Mouse (Mus musculus) kidney, embryonic 15.5 days (tissue): Measurements from ENCODE around the gene Tbc1d23. TPM values are rescaled to one million over a fixed set of nuclear protein-coding genes. Genes with fewer than 3 reads are reported as not detected.
"Not testable (repeated sequence)": the region's sequence is repeated elsewhere in the genome, so short reads cannot be mapped to it uniquely, and the experiment has no call there.

Source experiments
- ATAC-seq: fragments of 200-750 bp; cut with Nextera tagmentation; replicated peaks from 2 replicates; pipeline ENCODE4 v1.8.0; 2017; ENCODE audit warnings: moderate TSS enrichment; ENCODE audit not compliant: low FRiP score
- H3K27ac ChIP-seq: fragments of 300-500 bp; sonication (generic); 2 replicates; pipeline ENCODE4 v1.5.1; 2015; ENCODE audit warnings: mild to moderate bottlenecking, inconsistent platforms
- H3K27me3 ChIP-seq: fragments of 300-500 bp; sonication (generic); 2 replicates; pipeline ENCODE4 v1.6.1; 2015; ENCODE audit warnings: inconsistent platforms
- H3K36me3 ChIP-seq: fragments of 300-500 bp; sonication (generic); 2 replicates; pipeline ENCODE4 v1.6.1; 2015; ENCODE audit warnings: inconsistent platforms
- H3K4me1 ChIP-seq: fragments of 300-500 bp; sonication (generic); 2 replicates; pipeline ENCODE4 v1.6.1; 2015; ENCODE audit warnings: inconsistent platforms
- H3K4me2 ChIP-seq: fragments of 300-500 bp; sonication (generic); 2 replicates; pipeline ENCODE4 v1.6.1; 2015; ENCODE audit warnings: moderate library complexity, mild to moderate bottlenecking, inconsistent platforms
- H3K4me3 ChIP-seq: fragments of 300-500 bp; sonication (generic); replicated peaks from 2 replicates; pipeline ENCODE4 v1.5.1; 2015; ENCODE audit warnings: mild to moderate bottlenecking, inconsistent platforms
- H3K9ac ChIP-seq: fragments of 300-500 bp; sonication (generic); 2 replicates; pipeline ENCODE4 v1.6.1; 2015; ENCODE audit warnings: mild to moderate bottlenecking, inconsistent platforms
- H3K9me3 ChIP-seq: fragments of 300-500 bp; sonication (generic); replicated peaks from 2 replicates; pipeline ENCODE4 v1.6.1; 2016; ENCODE audit warnings: inconsistent platforms
- WGBS: fragments of 180-500 bp; shearing (Covaris S2); methylation state at CpG from one replicate; pipeline ENCODE4 v1.1.7; 2015; ENCODE audit warnings: mixed read lengths; 5-methylcytosine and 5-hydroxymethylcytosine counted together
- polyA plus RNA-seq: library from polyadenylated mRNA; unstranded; fragments of >200 nt; fragmentation: Nextera tagmentation; extraction: Ambion mirVana; gene quantifications from 2 replicates; pipeline ENCODE4 v1.2.1, GENCODE M21; 2015

The Tbc1d23 gene
- polyA plus RNA-seq, 1 experiment from 2014 or later, result 25.6 TPM

GRCm38 (mm10) chr16:57197281-57197680, 34.0 kb downstream of the Tbc1d23 start:
- Histone ChIP-seq H3K9ac (no peak overlapping the region), H3K36me3 (peaks cover 48% of the 10 kb centered on the region), H3K27me3 (no peaks in the 10 kb centered on the region), H3K27ac (no peak overlapping the region), H3K9me3 (no peaks in the 10 kb centered on the region), H3K4me3 (no peak overlapping the region), H3K4me2 (no peak overlapping the region), H3K4me1 (no peaks in the 10 kb centered on the region)
- WGBS, result 64% methylated on average over 3 of the region's 3 CpGs
- no peak for ATAC-seq

GRCm38 (mm10) chr16:57196590-57196989, 34.7 kb downstream of the Tbc1d23 start:
- Histone ChIP-seq H3K9me3 (no peaks in the 10 kb centered on the region), H3K9ac (no peak overlapping the region), H3K36me3 (peaks cover 55% of the 10 kb centered on the region), H3K27me3 (no peaks in the 10 kb centered on the region), H3K4me2 (no peak overlapping the region), H3K4me1 (no peaks in the 10 kb centered on the region), H3K27ac (no peak overlapping the region), H3K4me3 (no peak overlapping the region)
- WGBS, result 86% methylated on average over 5 of the region's 5 CpGs
- no peak for ATAC-seq

GRCm38 (mm10) chr16:57191214-57191613, 40.1 kb downstream of the Tbc1d23 start:
- no peak overlapping the region for H3K9ac ChIP-seq
- no peaks in the 10 kb centered on the region for H3K9me3 ChIP-seq
- no peaks in the 10 kb centered on the region for H3K4me1 ChIP-seq
- WGBS, result 90% methylated on average over 14 of the region's 14 CpGs
- no peaks in the 10 kb centered on the region for H3K27me3 ChIP-seq
- H3K36me3 ChIP-seq, result peaks cover 64% of the 10 kb centered on the region
- ATAC-seq, result no peak
- H3K27ac ChIP-seq, result no peak overlapping the region
- H3K4me3 ChIP-seq, result no peak overlapping the region
- H3K4me2 ChIP-seq, result no peak overlapping the region

- no peak for ATAC-seq
- Histone ChIP-seq H3K27me3 (no peaks in the 10 kb centered on the region), H3K4me1 (no peaks in the 10 kb centered on the region), H3K4me2 (no peak overlapping the region), H3K9ac (no peak overlapping the region), H3K27ac (no peak overlapping the region), H3K36me3 (peaks cover 69% of the 10 kb centered on the region), H3K9me3 (no peaks in the 10 kb centered on the region), H3K4me3 (no peak overlapping the region)
- 91% methylated on average over 8 of the region's 8 CpGs for WGBS
Measured at GRCm38 (mm10) chr16:57190390-57190789, 40.9 kb downstream of the Tbc1d23 start.

GRCm38 (mm10) chr16:57189493-57189892, 41.8 kb downstream of the Tbc1d23 start:
- no peak overlapping the region for H3K9ac ChIP-seq
- peaks cover 66% of the 10 kb centered on the region for H3K36me3 ChIP-seq
- no peaks in the 10 kb centered on the region for H3K4me1 ChIP-seq
- H3K27ac ChIP-seq, result no peak overlapping the region
- no peaks in the 10 kb centered on the region for H3K27me3 ChIP-seq
- no peak overlapping the region for H3K4me2 ChIP-seq
- 83% methylated on average over 2 of the region's 2 CpGs for WGBS
- no peaks in the 10 kb centered on the region for H3K9me3 ChIP-seq
- no peak for ATAC-seq
- no peak overlapping the region for H3K4me3 ChIP-seq

GRCm38 (mm10) chr16:57186618-57187017, 44.7 kb downstream of the Tbc1d23 start:
- Histone ChIP-seq H3K9me3 (no peaks in the 10 kb centered on the region), H3K27ac (no peak overlapping the region), H3K4me3 (no peak overlapping the region), H3K9ac (no peak overlapping the region), H3K36me3 (peaks cover 76% of the 10 kb centered on the region), H3K4me2 (no peak overlapping the region), H3K27me3 (no peaks in the 10 kb centered on the region), H3K4me1 (no peaks in the 10 kb centered on the region)
- no peak for ATAC-seq
- 89% methylated on average over 4 of the region's 4 CpGs for WGBS

- WGBS, result 88% methylated on average over 5 of the region's 5 CpGs
- ATAC-seq, result no peak
- H3K9ac ChIP-seq, result no peak overlapping the region
Measured at GRCm38 (mm10) chr16:57182037-57182436, 49.3 kb downstream of the Tbc1d23 start.

GRCm38 (mm10) chr16:57181180-57181579, 50.1 kb downstream of the Tbc1d23 start:
- no peak for ATAC-seq
- H3K27me3 ChIP-seq, result no peaks in the 10 kb centered on the region
- H3K9me3 ChIP-seq, result no peaks in the 10 kb centered on the region
- no peak overlapping the region for H3K9ac ChIP-seq
- 87% methylated on average over 11 of the region's 11 CpGs for WGBS
- H3K4me2 ChIP-seq, result no peak overlapping the region
- H3K4me1 ChIP-seq, result no peaks in the 10 kb centered on the region
- peaks cover 73% of the 10 kb centered on the region for H3K36me3 ChIP-seq
- H3K27ac ChIP-seq, result no peak overlapping the region
- no peak overlapping the region for H3K4me3 ChIP-seq

More at GRCm38 (mm10) chr16:57182037-57182436, 49.3 kb downstream of the Tbc1d23 start:
- Histone ChIP-seq H3K36me3 (peaks cover 70% of the 10 kb centered on the region), H3K4me3 (no peak overlapping the region), H3K27ac (no peak overlapping the region), H3K27me3 (no peaks in the 10 kb centered on the region), H3K4me1 (no peaks in the 10 kb centered on the region), H3K4me2 (no peak overlapping the region), H3K9me3 (no peaks in the 10 kb centered on the region)

- no peaks in the 10 kb centered on the region for H3K9me3 ChIP-seq
- ATAC-seq, result no peak
- H3K4me1 ChIP-seq, result no peaks in the 10 kb centered on the region
- no peaks in the 10 kb centered on the region for H3K27me3 ChIP-seq
- WGBS, result 88% methylated on average over 10 of the region's 10 CpGs
- H3K4me2 ChIP-seq, result no peak overlapping the region
- H3K27ac ChIP-seq, result no peak overlapping the region
- no peak overlapping the region for H3K4me3 ChIP-seq
- no peak overlapping the region for H3K9ac ChIP-seq
- peaks cover 60% of the 10 kb centered on the region for H3K36me3 ChIP-seq
Measured at GRCm38 (mm10) chr16:57177664-57178063, 53.6 kb downstream of the Tbc1d23 start.

- H3K36me3 ChIP-seq, result peaks cover 60% of the 10 kb centered on the region
- no peaks in the 10 kb centered on the region for H3K4me1 ChIP-seq
- no peaks in the 10 kb centered on the region for H3K27me3 ChIP-seq
- no peak overlapping the region for H3K27ac ChIP-seq
- H3K9ac ChIP-seq, result no peak overlapping the region
- no peak overlapping the region for H3K4me3 ChIP-seq
- H3K9me3 ChIP-seq, result no peaks in the 10 kb centered on the region
- H3K4me2 ChIP-seq, result no peak overlapping the region
- WGBS, result 78% methylated on average over 2 of the region's 2 CpGs
- ATAC-seq, result no peak
Measured at GRCm38 (mm10) chr16:57177254-57177653, 54.0 kb downstream of the Tbc1d23 start.

GRCm38 (mm10) chr16:57176276-57176675, 55.0 kb downstream of the Tbc1d23 start:
- Histone ChIP-seq H3K9ac (no peak overlapping the region), H3K4me2 (no peak overlapping the region), H3K9me3 (no peaks in the 10 kb centered on the region), H3K4me1 (no peaks in the 10 kb centered on the region), H3K27me3 (no peaks in the 10 kb centered on the region), H3K4me3 (no peak overlapping the region), H3K27ac (no peak overlapping the region), H3K36me3 (peaks cover 58% of the 10 kb centered on the region)
- 95% methylated on average over 7 of the region's 7 CpGs for WGBS
- ATAC-seq, result no peak

GRCm38 (mm10) chr16:57175751-57176150, 55.6 kb downstream of the Tbc1d23 start:
- 86% methylated on average over 2 of the region's 2 CpGs for WGBS
- Histone ChIP-seq H3K27ac (no peak overlapping the region), H3K4me1 (no peaks in the 10 kb centered on the region), H3K27me3 (no peaks in the 10 kb centered on the region), H3K4me2 (no peak overlapping the region), H3K9me3 (no peaks in the 10 kb centered on the region), H3K36me3 (peaks cover 59% of the 10 kb centered on the region), H3K4me3 (no peak overlapping the region), H3K9ac (no peak overlapping the region)
- ATAC-seq, result no peak

- ATAC-seq, H3K9ac ChIP-seq, H3K27me3 ChIP-seq, H3K9me3 ChIP-seq, H3K27ac ChIP-seq, H3K4me3 ChIP-seq, H3K4me2 ChIP-seq, H3K4me1 ChIP-seq: not testable (repeated sequence)
- peaks cover 66% of the 10 kb centered on the region for H3K36me3 ChIP-seq
Measured at GRCm38 (mm10) chr16:57174480-57174879, 56.8 kb downstream of the Tbc1d23 start.
